Mouse (Mus musculus) olfactory bulb, adult 2 months (tissue): ENCODE measurements around the gene Dmrtc2. TPM values are rescaled to one million over a fixed set of nuclear protein-coding genes. Genes with fewer than 3 reads are reported as not detected.
"Not testable (repeated sequence)": the region's sequence is repeated elsewhere in the genome, so short reads cannot be mapped to it uniquely, and the experiment has no call there.

Source experiments
- H3K27ac ChIP-seq: fragments of 200-500 bp; 2 replicates; pipeline ENCODE4 v1.5.1; 2012; ENCODE audit warnings: low read depth, low read length; ENCODE audit not compliant: insufficient read depth
- H3K4me1 ChIP-seq: fragments of 200-500 bp; 2 replicates; pipeline ENCODE4 v1.6.1; 2012; ENCODE audit warnings: low read length; ENCODE audit not compliant: control insufficient read depth, insufficient read depth
- H3K4me3 ChIP-seq: fragments of 200-500 bp; 2 replicates; pipeline ENCODE4 v1.5.1; 2012; ENCODE audit warnings: mild to moderate bottlenecking, low read depth, low read length, moderate library complexity; ENCODE audit not compliant: insufficient read depth
- CTCF ChIP-seq: fragments of 200-500 bp; IDR thresholded peaks from 2 replicates; pipeline ENCODE4 v1.5.1; 2012; ENCODE audit warnings: low read depth, mild to moderate bottlenecking, low read length, moderate library complexity; ENCODE audit not compliant: insufficient read depth
- POLR2A ChIP-seq: fragments of 200-500 bp; IDR thresholded peaks from 2 replicates; pipeline ENCODE4 v1.6.1; 2012; ENCODE audit warnings: mild to moderate bottlenecking, low read depth, low read length, moderate library complexity; ENCODE audit not compliant: insufficient read depth
- WGBS: fragments of 180-500 bp; shearing (Covaris S2); methylation state at CpG from one replicate; pipeline ENCODE4 v1.1.7; 2018; 5-methylcytosine and 5-hydroxymethylcytosine counted together
- polyA plus RNA-seq: library from polyadenylated mRNA; stranded (reverse); fragments of >200 nt; gene quantifications from 2 replicates; pipeline ENCODE4 v1.2.4, GENCODE M21; 2012; ENCODE audit warnings: low replicate concordance; ENCODE audit not compliant: missing spikeins, insufficient read depth, insufficient read length

The Dmrtc2 gene
- not detected in 2 replicates for polyA plus RNA-seq

DNA sequence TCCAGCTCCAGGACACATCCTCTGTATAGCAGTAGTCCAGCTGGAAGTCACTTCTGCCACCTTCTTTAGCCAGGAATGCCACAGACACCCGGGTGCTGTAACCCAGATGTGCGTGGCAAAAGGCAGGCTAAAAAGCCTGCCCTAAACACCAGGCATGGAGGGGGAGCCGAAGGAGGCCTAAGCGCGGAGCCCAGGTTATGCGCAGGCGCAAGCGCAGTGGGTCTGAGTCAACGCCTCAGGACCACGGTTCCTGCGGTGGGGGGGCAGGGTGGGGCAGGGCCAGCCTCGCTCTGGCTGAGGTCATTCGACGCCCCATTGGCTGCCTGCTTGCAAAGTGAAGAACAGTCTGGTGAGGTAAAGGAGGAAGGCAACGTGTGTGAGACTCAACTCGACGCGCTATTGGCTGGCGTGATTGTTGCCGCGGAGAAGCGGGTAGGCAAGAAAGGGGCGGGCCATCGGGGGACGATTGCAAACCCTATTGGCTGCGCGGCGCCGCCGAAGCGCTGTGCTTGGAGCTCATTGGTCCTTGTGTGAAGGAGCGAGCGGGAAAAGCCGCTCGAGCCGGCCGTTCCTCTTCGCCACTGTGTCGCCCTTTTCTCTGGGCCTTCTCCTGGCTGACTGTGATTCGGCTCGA is at the start of gene Dmrtc2, which contains the start of gene Lypd4:
Dmrtc2 (plus strand) TSS at position 526 of the 634 bp plus-strand sequence.
Lypd4 (minus strand) TSS at position 410 of the 634 bp plus-strand sequence.
- H3K4me3 ChIP-seq = no peak within 1 kb of the TSS
- peaks cover 7% of the 10 kb centered on the region for H3K4me1 ChIP-seq
- 62% methylated on average over 41 of the region's 41 CpGs for WGBS
- no peak within 1 kb of the TSS for H3K27ac ChIP-seq
- TF ChIP-seq POLR2A = no peak
- no peak for TF ChIP-seq CTCF

DNA sequence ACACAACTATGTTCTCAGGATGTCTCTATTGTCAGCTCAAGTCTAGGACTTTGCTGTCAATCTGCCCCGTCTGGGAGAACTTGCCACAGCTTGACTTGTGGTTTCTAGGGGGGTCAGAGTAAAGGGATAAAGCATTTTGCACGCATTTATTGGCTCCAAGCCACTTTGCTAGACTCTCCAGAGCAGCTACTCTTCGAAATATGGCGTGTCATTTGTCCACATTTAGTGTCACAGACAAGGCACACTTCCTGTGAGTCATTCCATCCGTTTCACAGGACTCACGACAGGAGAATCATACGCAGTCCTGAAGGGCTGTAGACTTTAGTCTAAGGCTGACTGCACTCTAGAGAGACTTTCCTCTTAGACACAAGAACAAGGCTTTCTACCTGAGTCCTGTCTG is 45.4 kb upstream of the Dmrtc2 start:
- TF ChIP-seq POLR2A (no peak), CTCF (no peak)
- 75% methylated on average over 7 of the region's 7 CpGs for whole genome bisulfite sequencing
- no peak overlapping the region for H3K27ac ChIP-seq

GRCm38 (mm10) chr7:24827181-24827580 is 42.7 kb upstream of the Dmrtc2 start:
- Histone ChIP-seq H3K4me1 (no peaks in the 10 kb centered on the region), H3K27ac (no peak overlapping the region)

More for the DNA sequence above, 45.4 kb upstream of the Dmrtc2 start:
- Histone ChIP-seq H3K4me1 (no peaks in the 10 kb centered on the region), H3K4me3 (no peak overlapping the region)

DNA sequence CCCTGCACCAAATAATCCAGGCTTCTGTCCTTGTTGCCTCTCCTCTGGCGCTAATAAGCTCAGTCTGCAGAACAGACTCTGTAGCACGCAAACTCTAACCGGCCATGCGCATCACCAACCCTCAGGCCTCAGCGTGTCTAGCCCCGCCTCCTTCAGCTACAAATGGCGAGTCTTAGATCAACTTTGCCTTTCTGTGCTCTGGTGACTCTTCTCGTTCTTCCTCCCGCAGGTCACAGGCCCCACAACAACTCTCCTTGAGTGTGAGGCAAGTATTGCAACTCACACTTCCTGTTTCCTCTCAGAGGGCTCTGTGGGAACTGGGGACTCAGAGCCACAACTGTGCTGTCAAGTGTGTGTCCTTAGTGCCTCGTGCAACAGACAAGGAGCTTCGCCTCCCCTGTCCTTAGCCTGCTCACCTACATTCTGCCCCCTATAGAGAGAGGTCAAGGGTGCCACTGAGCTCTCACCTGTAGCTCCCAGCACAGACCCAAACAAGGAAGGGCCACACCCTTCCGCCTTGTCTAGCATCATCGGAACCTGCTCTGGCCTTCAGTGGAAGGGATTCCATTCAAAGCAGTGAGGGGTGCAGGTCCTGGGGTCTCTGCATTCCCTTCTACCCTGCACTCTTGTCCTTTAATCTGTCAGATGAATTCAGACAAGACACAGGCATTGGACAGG is 31.0 kb upstream of the Dmrtc2 start:
- WGBS = 70% methylated on average over 12 of the region's 13 CpGs
- not testable (repeated sequence) for H3K4me3 ChIP-seq, H3K27ac ChIP-seq, H3K4me1 ChIP-seq

More at GRCm38 (mm10) chr7:24827181-24827580, 42.7 kb upstream of the Dmrtc2 start:
- TF ChIP-seq POLR2A = no peak
- no peak for TF ChIP-seq CTCF
- no peak overlapping the region for H3K4me3 ChIP-seq
- WGBS = 89% methylated on average over 4 of the region's 4 CpGs

DNA sequence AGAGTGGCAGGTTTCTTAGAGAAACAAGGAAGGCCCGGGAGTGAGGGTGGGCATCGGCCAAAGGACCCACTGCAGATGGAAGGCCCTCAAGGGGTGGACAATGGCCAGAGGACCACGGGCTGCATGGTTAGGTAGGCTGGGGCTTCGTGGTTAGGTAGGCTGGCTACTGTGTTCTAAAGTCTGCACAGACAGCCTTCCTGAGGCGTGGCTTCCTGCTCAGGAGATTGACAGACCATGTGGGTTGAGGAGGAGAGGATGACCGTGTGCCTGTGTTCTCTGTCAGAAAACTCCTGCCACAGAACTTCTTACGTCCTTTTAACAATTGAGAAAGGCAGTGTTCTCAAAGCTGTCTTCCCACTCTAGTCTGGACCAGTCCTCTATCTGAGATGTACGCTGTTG is 30.4 kb upstream of the Dmrtc2 start:
- Histone ChIP-seq H3K4me3 (no peak overlapping the region), H3K4me1 (no peaks in the 10 kb centered on the region), H3K27ac (no peak overlapping the region)
- TF ChIP-seq CTCF (no peak), POLR2A (no peak)
- whole genome bisulfite sequencing = 87% methylated on average over 8 of the region's 8 CpGs

- Histone ChIP-seq H3K27ac (no peak overlapping the region), H3K4me1 (no peaks in the 10 kb centered on the region), H3K4me3 (no peak overlapping the region)
- no peak for TF ChIP-seq CTCF
- TF ChIP-seq POLR2A = no peak
- 75% methylated on average over 3 of the region's 3 CpGs for WGBS
These were observed 29.5 kb upstream of the Dmrtc2 start for GRCm38 (mm10) chr7:24840331-24840730.

DNA sequence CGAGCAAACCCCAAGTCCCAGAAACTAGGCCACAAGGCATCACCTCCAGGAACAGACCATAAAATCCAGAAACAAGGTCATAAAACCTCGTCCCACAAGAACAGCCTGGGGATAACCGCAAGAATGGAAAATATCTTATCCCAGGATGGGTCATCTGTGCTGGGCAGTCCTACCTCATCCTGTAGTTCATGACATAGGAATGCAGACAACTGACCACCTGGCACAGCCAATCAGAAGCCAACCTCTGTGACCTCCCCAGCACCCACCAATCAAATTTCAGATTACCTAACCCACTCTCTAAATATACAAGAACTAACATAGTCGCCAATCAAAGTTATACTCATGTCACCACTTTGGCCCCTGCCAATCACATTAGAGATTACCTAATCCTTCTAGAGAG is 28.8 kb upstream of the Dmrtc2 start:
- Histone ChIP-seq H3K27ac (no peak overlapping the region), H3K4me3 (no peak overlapping the region), H3K4me1 (no peaks in the 10 kb centered on the region)
- no peak for TF ChIP-seq CTCF
- TF ChIP-seq POLR2A = no peak
- 77% methylated on average over 4 of the region's 4 CpGs for WGBS

GRCm38 (mm10) chr7:24844144-24844543 is 25.7 kb upstream of the Dmrtc2 start:
- Histone ChIP-seq H3K27ac (no peak overlapping the region), H3K4me1 (no peaks in the 10 kb centered on the region), H3K4me3 (no peak overlapping the region)
- no peak for TF ChIP-seq POLR2A
- TF ChIP-seq CTCF = no peak
- 41% methylated on average over 5 of the region's 5 CpGs for WGBS

DNA sequence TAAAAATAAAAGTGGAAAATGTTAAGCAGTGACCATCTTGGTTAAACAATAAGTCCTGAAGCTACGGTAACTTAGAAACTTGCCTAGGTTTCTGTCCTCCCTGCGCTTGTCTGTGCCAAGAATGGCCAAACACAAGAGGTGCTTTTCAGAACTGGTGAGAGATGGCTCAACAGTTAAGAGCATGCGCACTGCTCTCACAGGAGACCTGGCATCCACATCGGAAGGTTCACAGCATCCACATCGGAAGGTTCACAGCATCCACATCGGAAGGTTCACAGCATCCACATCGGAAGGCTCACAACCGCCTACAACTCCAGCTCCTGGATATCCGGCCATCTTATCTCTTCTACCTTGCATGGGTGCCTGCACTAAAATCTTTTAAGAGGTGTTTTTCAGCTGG is 24.7 kb upstream of the Dmrtc2 start:
- TF ChIP-seq POLR2A (no peak), CTCF (no peak)
- 89% methylated on average over 9 of the region's 9 CpGs for WGBS
- Histone ChIP-seq H3K4me1 (peaks cover 2% of the 10 kb centered on the region; the same call in 1 of the 2 replicates), H3K4me3 (no peak overlapping the region), H3K27ac (no peak overlapping the region)

DNA sequence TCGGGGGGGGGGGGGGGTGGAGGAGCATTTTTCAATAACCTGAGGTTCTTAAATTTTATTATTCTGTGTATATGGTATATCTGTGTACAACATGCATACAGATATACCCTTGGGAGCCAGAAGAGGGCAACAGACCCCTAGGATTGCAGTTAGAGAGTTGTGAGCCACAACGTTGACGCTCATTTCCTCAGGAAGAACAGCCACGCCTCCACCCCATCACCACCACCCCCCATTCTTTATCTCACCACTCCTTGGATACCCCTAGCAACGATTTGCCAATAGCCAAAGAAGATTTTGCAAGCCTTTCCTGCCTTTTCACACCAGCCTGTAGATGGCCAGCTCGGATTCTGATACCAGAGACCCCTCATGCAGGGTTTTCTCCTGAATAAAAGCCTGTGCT is 24.1 kb upstream of the Dmrtc2 start:
- no peak for TF ChIP-seq POLR2A
- TF ChIP-seq CTCF = no peak
- H3K4me1 ChIP-seq = peaks cover 3% of the 10 kb centered on the region
- H3K27ac ChIP-seq = no peak overlapping the region
- WGBS = 5% methylated on average over 6 of the region's 6 CpGs
- no peak overlapping the region for H3K4me3 ChIP-seq

DNA sequence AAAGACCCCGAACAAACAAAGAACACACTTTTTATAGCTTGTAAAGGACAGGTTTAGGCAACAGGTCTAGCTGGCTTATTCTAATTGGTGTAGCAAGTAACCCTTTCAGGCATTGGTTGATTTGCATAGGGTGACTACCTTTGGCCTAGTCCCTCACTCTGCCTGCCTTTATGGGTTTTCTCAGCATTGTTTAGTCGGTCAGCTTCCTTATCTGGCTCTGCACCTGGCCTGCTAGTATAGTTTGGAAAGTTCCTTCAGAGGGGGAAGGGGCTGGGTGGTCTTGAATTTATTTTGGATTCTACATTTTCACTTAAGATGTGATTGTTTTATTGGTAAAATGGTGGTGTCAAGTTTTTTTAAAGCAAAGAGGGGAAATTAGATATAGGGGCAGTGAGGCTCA is 23.3 kb upstream of the Dmrtc2 start:
- H3K27ac ChIP-seq, H3K4me3 ChIP-seq, H3K4me1 ChIP-seq: not testable (repeated sequence)
- whole genome bisulfite sequencing = 35% methylated on average over 2 of the region's 2 CpGs
